Mouse (Mus musculus) layer of hippocampus, postnatal 25 days (tissue): Measurements from ENCODE around the gene Six5. TPM values are rescaled to one million over a fixed set of nuclear protein-coding genes. Genes with fewer than 3 reads are reported as not detected.

Source experiments
- DNase-seq, 2 experiments: peaks; one replicate each; pipeline ENCODE4 v3.0.0; 2022; ENCODE audit warnings: mixed read lengths in 2 of 2, low spot score in 1 of 2; ENCODE audit errors: extremely low spot score in 1 of 2
- microRNA-seq, 2 experiments: library from miRNA; unstranded; fragments of <30 nt; microRNA quantifications; one replicate each; pipeline ENCODE4 v1.2.0; 2021
- total RNA-seq, 2 experiments: library from RNA; stranded (reverse); gene quantifications; 2 replicates each; pipeline ENCODE4 v1.2.3; 2021

Gene Six5
- total RNA-seq, 2 experiments from 2014 or later: 1.8 to 2.6 TPM

- no peak for DNase-seq
Observed at GRCm38 (mm10) chr7:19136168-19136567, 41.8 kb downstream of the Six5 start.

DNA sequence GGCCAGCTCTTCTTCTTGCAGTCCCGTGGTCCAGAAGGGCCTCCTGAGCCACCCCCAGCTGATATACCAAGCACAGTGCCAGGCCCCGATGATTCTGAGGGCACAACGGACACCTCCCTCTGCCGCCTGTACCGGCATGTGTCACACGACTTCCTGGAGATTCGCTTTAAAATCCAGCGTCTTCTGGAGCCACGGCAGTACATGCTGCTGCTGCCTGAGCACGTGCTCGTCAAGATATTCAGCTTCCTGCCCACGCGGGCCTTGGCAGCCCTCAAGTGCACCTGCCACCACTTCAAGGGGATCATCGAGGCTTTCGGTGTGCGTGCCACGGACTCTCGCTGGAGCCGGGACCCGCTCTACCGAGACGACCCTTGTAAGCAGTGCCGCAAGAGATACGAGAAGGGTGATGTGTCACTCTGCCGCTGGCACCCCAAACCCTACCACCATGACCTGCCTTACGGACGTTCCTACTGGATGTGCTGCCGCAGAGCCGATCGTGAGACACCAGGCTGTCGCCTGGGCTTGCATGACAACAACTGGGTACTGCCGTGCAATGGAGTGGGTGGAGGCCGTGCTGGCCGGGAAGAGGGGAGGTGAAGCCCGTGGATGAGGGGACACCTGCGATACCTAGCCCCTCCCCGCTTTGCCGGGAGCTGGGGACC lies 42.4 kb downstream of the Six5 start:
- no peak for DNase-seq

DNA sequence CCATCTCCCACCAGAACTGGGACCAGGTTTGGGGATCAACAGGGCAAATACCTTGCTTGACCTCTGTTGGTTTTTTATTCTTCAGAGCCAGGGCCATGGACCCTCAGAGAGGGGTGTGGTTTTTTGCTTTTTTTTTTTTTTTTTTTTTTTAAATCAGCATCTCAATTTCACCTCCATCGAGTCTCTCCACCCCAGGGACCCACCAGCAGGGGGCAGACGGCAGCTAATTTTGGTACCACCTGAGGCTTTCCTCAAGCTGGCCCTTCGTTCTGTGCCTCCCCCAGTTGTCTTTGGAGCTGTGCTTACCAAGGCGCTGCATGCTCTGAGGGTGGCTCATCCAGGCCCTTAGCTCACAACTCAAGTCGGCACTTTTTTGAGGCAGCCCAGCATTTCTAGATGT lies 43.0 kb downstream of the Six5 start:
- peak; percentile 52 to 79 for DNase-seq

DNA sequence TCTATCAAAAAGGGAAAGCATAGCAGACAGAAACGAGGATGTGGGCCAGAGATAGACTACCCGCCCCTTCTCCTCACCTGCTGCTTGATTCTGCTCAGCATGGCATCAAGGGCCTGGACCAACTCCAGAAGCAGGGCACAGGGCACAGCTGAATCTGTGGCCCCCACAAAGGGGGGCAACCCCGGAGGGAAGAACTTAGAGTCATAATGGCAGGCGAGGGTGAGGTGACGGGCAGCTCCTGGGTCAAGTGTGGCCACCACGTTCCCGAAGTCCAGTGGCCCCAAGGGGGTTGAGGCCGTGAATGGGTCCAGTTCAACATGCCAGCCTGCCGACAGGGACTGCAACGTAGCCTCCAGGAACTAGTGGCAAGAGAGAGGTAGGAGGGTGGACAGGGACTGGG lies 52.4 kb downstream of the Six5 start:
- no peak for DNase-seq

DNA sequence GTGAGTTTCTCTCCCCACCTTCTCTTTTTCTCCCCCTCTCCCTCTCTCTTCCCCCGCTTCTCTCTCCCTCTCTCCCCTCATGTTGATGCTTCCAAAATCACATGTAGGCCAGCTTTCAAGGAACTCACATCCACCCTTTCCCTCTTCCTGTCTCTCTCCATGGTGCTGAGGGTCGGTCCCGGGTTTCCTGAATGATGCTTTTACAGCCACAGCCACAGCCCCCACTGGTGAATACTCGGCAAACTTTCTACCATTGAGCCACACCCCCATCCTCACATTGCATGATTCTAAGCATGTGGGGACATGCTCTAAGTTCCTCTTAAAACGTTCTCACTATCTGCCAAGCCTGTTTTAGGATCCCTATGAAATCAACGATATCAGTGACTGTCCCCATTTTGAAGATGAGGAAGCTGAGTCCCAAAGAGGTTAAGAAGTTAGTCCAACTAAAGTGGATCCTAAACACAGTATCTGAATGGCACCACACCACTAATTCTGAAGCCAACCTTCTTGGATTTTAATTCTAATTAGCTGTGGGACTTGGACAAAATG lies 53.2 kb downstream of the Six5 start:
- no peak for DNase-seq

Small RNA genes within 50 kb of the gene (microRNA-seq; reads per million reads assigned to microRNA genes)
- 2.9 to 3.2 reads per million in 2 experiments for gene Mir3100

Other genes starting within 250 kb of the Six5 start
- 10 to 100 TPM in 1 of 2 experiments, 1 to 10 TPM in 1; 8.6 to 17.9 TPM for gene Pglyrp1, start 223.3 kb upstream of the Six5 start, total RNA-seq
- 10 to 100 TPM in 1 of 2 experiments, 1 to 10 TPM in 1; 9.5 to 13.5 TPM for gene Ccdc61, start 184.2 kb upstream of the Six5 start, total RNA-seq
- 10 to 100 TPM; 69.2 to 93.3 TPM for gene Nova2, start 168.7 kb upstream of the Six5 start, total RNA-seq
- under 1 TPM; 0.17 to 0.70 TPM for gene Nanos2, start 107.2 kb upstream of the Six5 start, total RNA-seq
- 10 to 100 TPM; 44.9 to 48.3 TPM for gene Mypop, start 103.3 kb upstream of the Six5 start, total RNA-seq
- 10 to 100 TPM; 51.7 to 53.5 TPM for gene Irf2bp1, start 90.5 kb upstream of the Six5 start, total RNA-seq
- not detected for gene Foxa3, start 71.1 kb upstream of the Six5 start, total RNA-seq
- gene Sympk, start 70.2 kb upstream of the Six5 start, total RNA-seq: 100 to 1,000 TPM; 111 to 113 TPM
- under 1 TPM in 1 of 2 experiments, not detected in 1; 0.10 TPM for gene Rsph6a, start 39.9 kb upstream of the Six5 start, total RNA-seq
- 100 to 1,000 TPM; 151 to 152 TPM for gene Dmwd, start 18.4 kb upstream of the Six5 start, total RNA-seq
- gene Dmpk, start 10.7 kb upstream of the Six5 start, total RNA-seq: 10 to 100 TPM; 26.7 to 39.3 TPM
- gene Gm4969, start 23.8 kb downstream of the Six5 start, total RNA-seq: under 1 TPM; 0.42 to 0.49 TPM
- 10 to 100 TPM; 13.2 to 14.2 TPM for gene Fbxo46, start 25.3 kb downstream of the Six5 start, total RNA-seq
- gene Qpctl, start 54.7 kb downstream of the Six5 start, total RNA-seq: 10 to 100 TPM; 17.9 to 19.7 TPM
- gene Snrpd2, start 55.1 kb downstream of the Six5 start, total RNA-seq: 10 to 100 TPM; 72.4 to 84.8 TPM
- gene Gipr, start 71.5 kb downstream of the Six5 start, total RNA-seq: under 1 TPM; 0.37 to 0.77 TPM
- 100 to 1,000 TPM; 157 to 164 TPM for gene Eml2, start 81.8 kb downstream of the Six5 start, total RNA-seq
- gene Gpr4, start 117.9 kb downstream of the Six5 start, total RNA-seq: 1 to 10 TPM; 2.2 to 2.5 TPM
- gene Opa3, start 133.7 kb downstream of the Six5 start, total RNA-seq: 10 to 100 TPM; 36.5 to 41.5 TPM
- gene Vasp, start 177.2 kb downstream of the Six5 start, total RNA-seq: 10 to 100 TPM; 15.2 to 16.3 TPM
- gene Ppm1n, start 185.5 kb downstream of the Six5 start, total RNA-seq: not detected
- 10 to 100 TPM; 85.9 to 96.3 TPM for gene Rtn2, start 188.0 kb downstream of the Six5 start, total RNA-seq
- gene Fosb, start 215.5 kb downstream of the Six5 start, total RNA-seq: 1 to 10 TPM; 5.2 to 9.8 TPM